12 mouse cellular contexts compared by ENCODE assay signal in the genomic region with DNA sequence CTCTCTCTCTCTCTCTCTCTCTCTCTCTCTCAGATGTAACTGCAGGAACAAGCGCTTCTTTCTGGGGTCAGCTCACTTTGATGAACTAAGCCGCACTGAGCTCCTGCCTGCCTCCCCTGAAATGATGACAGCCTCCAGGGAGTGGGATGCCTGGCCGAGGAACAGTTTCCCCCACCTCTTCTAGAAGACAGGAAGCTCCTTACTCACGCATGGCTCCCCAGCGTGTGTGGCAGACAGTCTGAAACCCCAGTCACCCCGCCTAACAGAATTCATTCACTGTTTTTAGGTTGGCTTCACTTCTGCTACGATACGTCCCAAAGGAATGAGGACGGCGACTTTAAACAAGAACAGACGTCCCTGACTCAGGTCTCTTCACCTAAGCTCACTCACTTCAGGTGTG. TPM values are rescaled to one million over a fixed set of nuclear protein-coding genes. Genes with fewer than 3 reads are reported as not detected.
DNase-seq lines count a peak whose midpoint lies in the region; ATAC-seq lines count a peak whose summit lies in the region.
"Had no signal": no experiment of that assay in that cellular context is flagged by ENCODE, and none has a peak within 500 bp of the region (broad histone marks: within the 10 kb centered on the region; RNA-seq: fewer than 3 reads in every experiment).

No protein-coding gene starts in this region.

- ATAC-seq in forebrain, embryonic 11.5 days (replicated peaks; ENCODE audit: low FRiP score), result no peak
- no peak for ATAC-seq in limb, embryonic 13.5 days (ENCODE audit: low FRiP score, low read depth)
- ATAC-seq in hindbrain, embryonic 13.5 days (ENCODE audit: low FRiP score), result no peak

- peaks cover 52% of the 10 kb centered on the region for H3K4me1 ChIP-seq in forebrain, embryonic 10.5 days
- peaks cover 18% of the 10 kb centered on the region for H3K4me1 ChIP-seq in forebrain, embryonic 11.5 days (replicated peaks; ENCODE audit: control insufficient read depth, insufficient read depth, low read length)
- peaks cover 49% of the 10 kb centered on the region for H3K4me1 ChIP-seq in limb, embryonic 13.5 days
- H3K4me1 ChIP-seq in limb, embryonic 10.5 days, result peaks cover 39% of the 10 kb centered on the region
- H3K4me1 ChIP-seq in hindbrain, embryonic 13.5 days (replicated peaks), result peaks cover 53% of the 10 kb centered on the region

- H3K9ac ChIP-seq in forebrain, embryonic 11.5 days (ENCODE audit: low read length), result no peak overlapping the region
- peak overlapping the region; percentile 43 for H3K9ac ChIP-seq in limb, embryonic 13.5 days
- no peak overlapping the region for H3K9ac ChIP-seq in hindbrain, embryonic 13.5 days

- no peaks in the 10 kb centered on the region for H3K9me3 ChIP-seq in forebrain, embryonic 10.5 days
- H3K9me3 ChIP-seq in forebrain, embryonic 11.5 days (ENCODE audit: control insufficient read depth, low read length), result no peaks in the 10 kb centered on the region
- no peaks in the 10 kb centered on the region for H3K9me3 ChIP-seq in limb, embryonic 13.5 days
- H3K9me3 ChIP-seq in limb, embryonic 10.5 days (replicated peaks), result no peaks in the 10 kb centered on the region
- H3K9me3 ChIP-seq in hindbrain, embryonic 13.5 days, result no peaks in the 10 kb centered on the region
- H3K9me3 ChIP-seq: limb, embryonic 12.5 days had no signal

- 73% methylated on average over 11 of the region's 11 CpGs for WGBS in forebrain, embryonic 10.5 days
- 67% methylated on average over 11 of the region's 11 CpGs for WGBS in forebrain, embryonic 11.5 days
- WGBS in limb, embryonic 13.5 days, result 43% methylated on average over 11 of the region's 11 CpGs
- WGBS in limb, embryonic 10.5 days, result 66% methylated on average over 11 of the region's 11 CpGs
- 57% methylated on average over 11 of the region's 11 CpGs for WGBS in hindbrain, embryonic 13.5 days

- no peaks in the 10 kb centered on the region for H3K27me3 ChIP-seq in forebrain, embryonic 10.5 days (ENCODE audit: poor library complexity, severe bottlenecking)
- H3K27me3 ChIP-seq in forebrain, embryonic 11.5 days (ENCODE audit: control insufficient read depth, insufficient read depth, low read length), result no peaks in the 10 kb centered on the region
- H3K27me3 ChIP-seq in limb, embryonic 13.5 days, result no peaks in the 10 kb centered on the region
- H3K27me3 ChIP-seq in limb, embryonic 10.5 days (ENCODE audit: low read depth, poor library complexity, severe bottlenecking), result peaks cover 15% of the 10 kb centered on the region
- no peaks in the 10 kb centered on the region for H3K27me3 ChIP-seq in hindbrain, embryonic 13.5 days
- H3K27me3 ChIP-seq: limb, embryonic 12.5 days had no signal

- H3K4me3 ChIP-seq in forebrain, embryonic 10.5 days, result no peak overlapping the region
- no peak overlapping the region for H3K4me3 ChIP-seq in forebrain, embryonic 11.5 days (ENCODE audit: low read depth, low read length)
- H3K4me3 ChIP-seq in limb, embryonic 13.5 days, result no peak overlapping the region
- no peak overlapping the region for H3K4me3 ChIP-seq in limb, embryonic 10.5 days
- H3K4me3 ChIP-seq in hindbrain, embryonic 13.5 days, result no peak overlapping the region
- H3K4me3 ChIP-seq: limb, embryonic 12.5 days had no signal

- DNase-seq in forebrain, embryonic 10.5 days (ENCODE audit: extremely low spot score, low spot score), result no peak
- no peak for DNase-seq in forebrain, embryonic 11.5 days (ENCODE audit: low spot score)
- no peak for DNase-seq in limb, embryonic 10.5 days (ENCODE audit: low spot score)
- peak; percentile 66 for DNase-seq in retina, postnatal 1 day
- no peak for DNase-seq in left cerebral cortex, adult 18-20 months (ENCODE audit: low spot score in 2 of 2)
- no peak for DNase-seq in gastrocnemius, adult 18-20 months (ENCODE audit: low spot score)
- DNase-seq: B cell, adult 2 months; embryo, embryonic 11 days; lung, postnatal 10 days had no signal

- peaks cover 44% of the 10 kb centered on the region for H3K36me3 ChIP-seq in forebrain, embryonic 10.5 days (replicated peaks)
- no peaks in the 10 kb centered on the region; the same call in 1 of the 2 replicates for H3K36me3 ChIP-seq in forebrain, embryonic 11.5 days (ENCODE audit: control insufficient read depth, insufficient read depth, low read length)
- peaks cover 21% of the 10 kb centered on the region for H3K36me3 ChIP-seq in limb, embryonic 13.5 days
- peaks cover 17% of the 10 kb centered on the region for H3K36me3 ChIP-seq in limb, embryonic 10.5 days
- H3K36me3 ChIP-seq in hindbrain, embryonic 13.5 days, result peaks cover 30% of the 10 kb centered on the region

- 0 out of 2 replicates have a peak overlapping the region, but pooled peaks have one; percentile 15 for H3K27ac ChIP-seq in forebrain, embryonic 10.5 days
- no peak overlapping the region for H3K27ac ChIP-seq in forebrain, embryonic 11.5 days (ENCODE audit: low read depth, low read length)
- H3K27ac ChIP-seq in limb, embryonic 13.5 days, result no peak overlapping the region
- no peak overlapping the region for H3K27ac ChIP-seq in limb, embryonic 10.5 days
- H3K27ac ChIP-seq in hindbrain, embryonic 13.5 days, result no peak overlapping the region
- H3K27ac ChIP-seq: limb, embryonic 12.5 days had no signal

- H3K4me2 ChIP-seq in forebrain, embryonic 11.5 days (ENCODE audit: low read depth, low read length, severe bottlenecking), result no peak overlapping the region
- peak overlapping the region; percentile 19; the same call in 1 of the 2 replicates for H3K4me2 ChIP-seq in limb, embryonic 13.5 days (replicated peaks)
- peak overlapping the region; percentile 93; the same call in 1 of the 2 replicates for H3K4me2 ChIP-seq in hindbrain, embryonic 13.5 days
- H3K4me2 ChIP-seq: limb, embryonic 12.5 days had no signal

RNA-seq across cellular contexts. Expression of a gene that starts 4.5 kb away (rescaled TPM):
- polyA plus RNA-seq in forebrain, embryonic 10.5 days (2016; fragmentation: Nextera tagmentation; extraction: Ambion mirVana), result 2.1 and 2.4 TPM in 2 replicates
- polyA plus RNA-seq in forebrain, embryonic 11.5 days (2014; fragmentation: Nextera tagmentation; extraction: Ambion mirVana), result 2.9 and 3.6 TPM in 2 replicates
- polyA plus RNA-seq in limb, embryonic 13.5 days (2015; fragmentation: Nextera tagmentation; extraction: Ambion mirVana), result 3.9 and 4.0 TPM in 2 replicates
- 0.69 and 1.2 TPM in 2 replicates for polyA plus RNA-seq in limb, embryonic 10.5 days (2016; fragmentation: Nextera tagmentation; extraction: Ambion mirVana)
- 4.6 and 4.8 TPM in 2 replicates for polyA plus RNA-seq in hindbrain, embryonic 13.5 days (2015; fragmentation: Nextera tagmentation; extraction: Ambion mirVana)
- 10 to 100 TPM; 87.8 to 89.7 TPM for total RNA-seq in left cerebral cortex, adult 18-20 months (2021)
- 10 to 100 TPM; 25.0 to 28.4 TPM for total RNA-seq in gastrocnemius, adult 18-20 months (2021)
